Mouse (Mus musculus) monocyte, adult 2 months (primary cell): ENCODE data around the gene Olfr355.

ENCODE experiments used
- DNase-seq, 2 experiments: peaks; one replicate each; pipeline ENCODE4 v3.0.0; 2022; ENCODE audit warnings: low spot score in 2 of 2, low read depth in 1 of 2

Olfr355 gene

GRCm38 (mm10) chr2:36928797-36929196, at the start of gene Olfr355:
Gene Olfr355, minus strand, starts transcription at chr2:36928897.
- no peak for DNase-seq

GRCm38 (mm10) chr2:36936821-36937220, 8.1 kb upstream of the Olfr355 start, which contains the start of gene Olfr356:
Gene Olfr356, plus strand, starts transcription at chr2:36937121.
- no peak for DNase-seq

GRCm38 (mm10) chr2:36905380-36905779, 23.3 kb downstream of the Olfr355 start, which contains the start of gene Olfr354:
Gene Olfr354, plus strand, starts transcription at chr2:36905680.
- DNase-seq = no peak

GRCm38 (mm10) chr2:36897114-36897513, 31.6 kb downstream of the Olfr355 start:
- no peak for DNase-seq

- DNase-seq = no peak
These were observed 35.9 kb downstream of the Olfr355 start, which contains the start of gene Olfr353 for GRCm38 (mm10) chr2:36892836-36893235. Gene Olfr353, minus strand, starts transcription at chr2:36892936.
